Mouse (Mus musculus) effector memory CD4-positive, alpha-beta T cell, adult 7 months (primary cell): ENCODE measurements around the gene Cnksr2. TPM values are rescaled to one million over a fixed set of nuclear protein-coding genes. Genes with fewer than 3 reads are reported as not detected.

Experiments used
- polyA plus RNA-seq: library from polyadenylated mRNA; unstranded; fragments of 100-300 nt; shearing (Covaris generic); gene quantifications from one replicate; pipeline ENCODE4 v1.2.1, GENCODE M21; 2017

The Cnksr2 gene
- polyA plus RNA-seq = not detected

GRCm38 (mm10) chrX:158043057-158043843, at the start of gene Cnksr2:
Gene Cnksr2 (minus strand): TSS chrX:158043294.

DNA sequence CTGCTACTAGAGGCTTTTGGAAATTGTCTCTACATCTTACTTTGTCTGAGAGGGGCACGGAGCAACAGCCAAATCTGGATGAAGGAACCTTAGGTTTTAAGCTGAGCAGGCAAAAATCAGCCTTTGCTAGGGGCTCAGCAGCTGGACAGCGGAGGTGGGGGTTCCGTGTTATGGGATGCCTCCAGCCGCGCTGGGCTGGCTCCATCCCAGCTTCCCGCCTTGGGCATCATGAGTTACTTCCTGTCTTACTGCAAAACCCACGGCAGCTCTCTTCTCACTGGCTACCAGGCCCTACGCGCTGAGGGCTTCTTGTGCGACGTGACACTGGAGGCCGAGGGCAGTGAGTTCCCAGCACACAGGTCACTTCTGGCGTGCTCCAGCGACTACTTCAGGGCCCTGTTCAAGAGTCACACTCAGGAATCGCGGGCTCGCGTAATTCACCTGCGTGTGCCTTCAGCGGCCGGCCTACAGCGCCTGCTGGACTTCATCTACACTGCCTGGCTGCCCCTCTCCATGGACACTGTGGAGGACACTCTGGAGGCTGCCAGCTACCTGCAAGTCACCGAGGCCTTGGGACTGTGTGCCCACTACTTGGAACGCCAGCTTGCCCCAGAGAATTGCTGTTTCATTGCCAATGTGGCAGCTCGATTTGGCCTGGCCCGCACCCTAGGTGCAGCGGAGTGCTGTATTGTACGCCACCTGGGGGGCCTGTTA, 224.7 kb downstream of the Cnksr2 start, which contains the start of gene Klhl34:
Gene Klhl34, plus strand, starts transcription at position 229 of the 714 bp plus-strand sequence.

Other genes with a start within 250 kb of the Cnksr2 start
- not detected for gene Klhl34, start 224.9 kb downstream of the Cnksr2 start, polyA plus RNA-seq